Mouse (Mus musculus): ENCODE results near the gene Man1c1. TPM values are rescaled to one million over a fixed set of nuclear protein-coding genes. Genes with fewer than 3 reads are reported as not detected.
A peak's percentile ranks its signal among the peaks of the same experiment; 100 is the strongest.

Man1c1 gene
- 2.3 and 2.8 TPM in 2 replicates for polyA plus RNA-seq (2016; fragmentation: Nextera tagmentation; extraction: Ambion mirVana)

DNA sequence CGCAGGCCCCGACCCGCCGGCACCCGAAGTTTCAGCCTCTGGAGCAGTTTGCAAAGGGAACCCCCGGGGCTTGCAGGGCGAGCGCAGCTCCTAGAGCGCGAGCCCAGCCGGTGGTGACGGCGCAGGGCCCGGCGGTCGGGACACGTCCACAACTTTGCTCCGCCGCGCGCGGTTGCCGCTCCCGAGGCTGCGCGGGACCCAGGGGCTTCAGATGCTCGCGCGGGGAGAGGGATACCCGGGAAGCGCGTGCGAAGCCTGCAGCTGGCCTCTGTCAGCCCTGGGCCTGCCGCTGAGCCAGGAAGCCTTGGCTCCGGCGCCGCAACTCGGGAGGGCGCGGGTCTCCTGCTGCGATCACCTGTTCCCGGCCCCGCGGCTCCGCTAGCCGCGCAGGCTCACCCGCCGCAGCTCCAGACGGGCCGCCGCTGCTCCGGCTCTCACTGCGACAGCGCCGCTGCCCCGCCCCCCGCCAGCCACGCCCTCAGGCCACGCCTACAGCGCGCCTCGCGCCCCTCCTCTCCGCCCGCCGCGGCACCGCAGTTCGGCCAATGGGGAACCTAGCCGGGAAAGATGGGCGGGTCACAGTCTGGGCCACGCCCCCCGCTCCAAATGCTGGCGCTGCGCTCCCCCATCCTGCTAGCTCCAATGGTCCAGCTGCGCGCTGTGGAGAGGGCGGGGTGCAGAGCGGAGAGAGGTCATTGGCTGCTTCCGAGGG is at the start of gene Man1c1:
Gene Man1c1 (minus strand): TSS at position 456 of the 712 bp plus-strand sequence.
- DNase-seq (ENCODE audit: extremely low spot score, low spot score) = peak; percentile 99
- peaks cover 54% of the 10 kb centered on the region for H3K27me3 ChIP-seq (ENCODE audit: poor library complexity, severe bottlenecking)
- H3K9me3 ChIP-seq = no peaks in the 10 kb centered on the region
- H3K36me3 ChIP-seq (replicated peaks) = no peaks in the 10 kb centered on the region
- WGBS = under 1% methylated on average over 73 of the region's 81 CpGs
- peak within 1 kb of the TSS; percentile 67 for H3K4me3 ChIP-seq
- peak within 1 kb of the TSS; percentile 79 for H3K27ac ChIP-seq
- peaks cover 45% of the 10 kb centered on the region for H3K4me1 ChIP-seq

DNA sequence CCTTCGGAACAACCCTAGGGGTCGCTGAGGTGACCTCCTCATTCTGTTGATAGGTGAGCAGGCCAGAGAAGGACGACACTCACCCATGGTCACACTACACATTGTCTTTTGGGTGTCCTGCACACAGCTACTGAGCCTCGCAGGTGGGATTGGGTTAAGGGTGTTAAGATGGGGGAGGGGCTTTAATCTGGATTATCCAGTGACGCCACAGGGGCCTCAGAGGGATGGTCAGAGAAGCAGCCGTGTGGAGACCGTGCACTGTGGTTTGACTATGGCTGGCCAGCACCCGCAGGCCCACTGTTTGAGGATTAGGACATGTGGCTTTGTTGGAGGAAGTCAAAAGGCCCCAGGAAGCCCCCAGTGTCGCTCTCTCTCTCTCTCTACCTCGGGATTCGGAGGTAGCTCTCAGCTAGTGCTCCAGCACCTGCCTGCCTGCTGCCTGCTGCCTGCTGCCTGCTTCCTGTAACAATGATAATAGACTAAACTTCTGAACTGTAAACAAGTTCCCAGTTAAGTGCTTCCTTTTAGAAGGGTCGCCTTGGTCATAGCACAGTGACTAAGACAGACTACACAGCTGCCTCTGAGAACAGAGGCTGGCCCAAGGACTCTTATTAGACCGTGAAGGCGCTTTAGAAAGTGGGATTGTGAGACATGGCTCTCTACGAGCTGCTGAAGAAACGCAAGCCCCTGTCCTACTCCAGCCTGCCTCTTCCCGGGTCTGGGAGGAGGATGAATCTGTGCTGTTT is 49.6 kb upstream of the Man1c1 start:
- peaks cover 63% of the 10 kb centered on the region for H3K4me1 ChIP-seq
- no peak overlapping the region for H3K4me3 ChIP-seq
- no peak for DNase-seq (ENCODE audit: extremely low spot score, low spot score)
- 0 out of 2 replicates have a peak, but pooled peaks cover 6% of the 10 kb centered on the region for H3K27me3 ChIP-seq (ENCODE audit: poor library complexity, severe bottlenecking)
- WGBS = 33% methylated on average over 17 of the region's 17 CpGs
- H3K9me3 ChIP-seq = no peaks in the 10 kb centered on the region
- peak overlapping the region; percentile 40 for H3K27ac ChIP-seq
- H3K36me3 ChIP-seq (replicated peaks) = peaks cover 11% of the 10 kb centered on the region; the same call in 1 of the 2 replicates

DNA sequence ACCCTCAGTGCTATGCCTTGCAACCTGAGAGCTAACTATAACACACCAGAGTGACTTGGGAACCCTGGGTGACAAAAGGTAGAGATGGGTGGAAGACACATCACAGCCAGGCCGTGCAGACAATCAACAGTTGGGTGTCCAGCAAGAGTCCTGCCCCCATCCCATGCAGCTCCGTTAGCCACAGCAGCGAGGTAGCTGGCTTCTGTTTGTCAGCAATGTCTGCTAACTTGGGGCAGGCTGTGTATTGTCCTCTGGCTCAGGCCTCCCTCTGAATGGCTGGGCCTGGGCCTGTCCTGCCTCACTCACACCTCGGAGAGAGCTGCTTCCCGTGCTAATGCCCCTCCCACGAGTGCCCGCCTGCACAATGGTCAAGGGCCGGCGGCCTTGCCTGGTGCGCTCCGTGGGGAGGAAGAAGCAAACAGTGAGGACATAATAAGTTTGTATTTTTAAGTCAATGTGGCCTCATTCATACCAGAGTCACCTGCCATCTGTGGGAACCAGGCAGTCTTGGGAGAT is 48.9 kb upstream of the Man1c1 start:
- Histone ChIP-seq H3K36me3 (replicated peaks) (peaks cover 18% of the 10 kb centered on the region; the same call in 1 of the 2 replicates), H3K27me3 (ENCODE audit: poor library complexity, severe bottlenecking) (0 out of 2 replicates have a peak, but pooled peaks cover 6% of the 10 kb centered on the region), H3K9me3 (no peaks in the 10 kb centered on the region), H3K4me3 (no peak overlapping the region), H3K4me1 (peaks cover 60% of the 10 kb centered on the region), H3K27ac (peak overlapping the region; percentile 40)
- WGBS = 55% methylated on average over 11 of the region's 11 CpGs
- no peak for DNase-seq (ENCODE audit: extremely low spot score, low spot score)

DNA sequence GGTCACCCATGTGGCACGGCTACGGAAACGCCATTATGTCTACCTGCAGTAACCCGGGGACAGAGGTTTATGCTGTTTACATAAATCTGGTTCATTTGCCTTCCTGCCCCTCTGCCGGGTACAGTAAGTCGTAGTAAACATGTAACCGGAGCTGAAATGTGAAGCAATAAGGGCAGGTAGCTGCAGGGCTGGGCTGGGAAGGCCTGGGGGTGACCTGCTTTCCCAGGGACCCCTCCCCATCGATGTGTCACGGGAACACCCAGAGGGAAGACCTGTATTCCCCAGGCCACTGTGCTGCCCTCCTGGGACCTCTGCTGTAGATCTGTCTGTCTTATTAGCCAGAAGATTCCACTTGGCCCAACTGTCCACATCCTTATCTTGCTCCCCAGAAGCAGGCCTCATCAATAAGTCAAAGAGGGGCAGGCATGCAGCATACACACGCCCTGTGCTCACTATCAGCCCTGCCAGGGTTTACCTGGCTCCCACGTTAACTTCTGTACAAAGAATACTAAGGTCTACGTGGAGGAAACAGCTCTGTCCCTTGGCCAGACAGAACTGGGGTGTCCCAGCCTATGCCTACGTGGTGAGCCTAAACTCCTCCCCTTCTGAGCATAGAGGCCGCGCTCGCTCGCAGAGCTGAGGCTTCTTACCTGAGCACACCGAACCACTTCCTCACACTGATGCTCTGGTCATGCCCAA is 47.7 kb upstream of the Man1c1 start:
- Histone ChIP-seq H3K9me3 (no peaks in the 10 kb centered on the region), H3K27ac (peak overlapping the region; percentile 40; the same call in 1 of the 2 replicates), H3K27me3 (ENCODE audit: poor library complexity, severe bottlenecking) (0 out of 2 replicates have a peak, but pooled peaks cover 6% of the 10 kb centered on the region), H3K4me3 (no peak overlapping the region), H3K4me1 (peaks cover 60% of the 10 kb centered on the region), H3K36me3 (replicated peaks) (peaks cover 23% of the 10 kb centered on the region)
- WGBS = 90% methylated on average over 18 of the region's 18 CpGs
- no peak for DNase-seq (ENCODE audit: extremely low spot score, low spot score)

DNA sequence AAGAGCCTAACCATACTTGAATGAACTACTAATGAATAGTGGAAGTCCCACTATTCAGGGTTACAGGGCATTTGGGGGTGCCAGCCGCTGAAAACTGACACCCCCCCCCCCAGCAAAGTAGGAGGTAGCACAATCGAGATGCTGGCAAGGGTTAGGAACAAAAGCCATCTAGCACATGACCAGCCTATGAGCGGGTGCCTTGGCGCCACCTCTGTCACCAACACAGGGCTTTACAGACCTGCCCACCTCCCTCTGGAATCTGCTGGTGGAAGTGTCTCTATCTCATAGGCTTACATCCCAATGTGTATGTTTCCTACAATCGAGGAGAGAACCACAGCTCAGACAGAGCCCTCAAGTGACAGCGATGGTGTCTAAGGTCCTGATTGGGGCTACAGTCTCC is 46.7 kb upstream of the Man1c1 start:
- Histone ChIP-seq H3K27me3 (ENCODE audit: poor library complexity, severe bottlenecking) (0 out of 2 replicates have a peak, but pooled peaks cover 6% of the 10 kb centered on the region), H3K4me3 (no peak overlapping the region), H3K9me3 (no peaks in the 10 kb centered on the region), H3K36me3 (replicated peaks) (peaks cover 33% of the 10 kb centered on the region), H3K27ac (no peak overlapping the region), H3K4me1 (peaks cover 51% of the 10 kb centered on the region)
- no peak for DNase-seq (ENCODE audit: extremely low spot score, low spot score)
- 85% methylated on average over 6 of the region's 6 CpGs for WGBS

DNA sequence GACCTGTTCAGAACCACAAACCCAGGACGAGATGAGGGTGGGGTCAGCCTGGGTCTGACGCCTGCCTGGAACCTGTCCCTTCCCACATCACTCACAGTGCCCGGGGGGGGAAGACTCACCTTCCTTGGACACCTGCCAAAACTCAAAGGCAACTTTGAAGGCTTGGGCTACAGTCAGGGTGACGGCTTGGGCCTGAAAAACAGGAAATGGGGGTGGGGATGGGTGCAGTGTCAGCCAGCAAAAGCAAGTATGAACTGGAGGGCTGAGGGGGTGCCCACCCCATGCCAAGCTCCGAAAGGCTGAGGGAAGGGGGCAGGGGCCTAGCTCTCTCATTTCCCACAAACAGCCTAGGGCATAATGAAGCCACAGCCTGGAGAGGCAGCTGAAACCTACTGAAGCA is 46.2 kb upstream of the Man1c1 start:
- Histone ChIP-seq H3K36me3 (replicated peaks) (peaks cover 33% of the 10 kb centered on the region), H3K27ac (no peak overlapping the region), H3K4me1 (peaks cover 45% of the 10 kb centered on the region), H3K4me3 (no peak overlapping the region), H3K27me3 (ENCODE audit: poor library complexity, severe bottlenecking) (0 out of 2 replicates have a peak, but pooled peaks cover 4% of the 10 kb centered on the region), H3K9me3 (no peaks in the 10 kb centered on the region)
- 94% methylated on average over 5 of the region's 5 CpGs for WGBS
- DNase-seq (ENCODE audit: extremely low spot score, low spot score) = no peak

DNA sequence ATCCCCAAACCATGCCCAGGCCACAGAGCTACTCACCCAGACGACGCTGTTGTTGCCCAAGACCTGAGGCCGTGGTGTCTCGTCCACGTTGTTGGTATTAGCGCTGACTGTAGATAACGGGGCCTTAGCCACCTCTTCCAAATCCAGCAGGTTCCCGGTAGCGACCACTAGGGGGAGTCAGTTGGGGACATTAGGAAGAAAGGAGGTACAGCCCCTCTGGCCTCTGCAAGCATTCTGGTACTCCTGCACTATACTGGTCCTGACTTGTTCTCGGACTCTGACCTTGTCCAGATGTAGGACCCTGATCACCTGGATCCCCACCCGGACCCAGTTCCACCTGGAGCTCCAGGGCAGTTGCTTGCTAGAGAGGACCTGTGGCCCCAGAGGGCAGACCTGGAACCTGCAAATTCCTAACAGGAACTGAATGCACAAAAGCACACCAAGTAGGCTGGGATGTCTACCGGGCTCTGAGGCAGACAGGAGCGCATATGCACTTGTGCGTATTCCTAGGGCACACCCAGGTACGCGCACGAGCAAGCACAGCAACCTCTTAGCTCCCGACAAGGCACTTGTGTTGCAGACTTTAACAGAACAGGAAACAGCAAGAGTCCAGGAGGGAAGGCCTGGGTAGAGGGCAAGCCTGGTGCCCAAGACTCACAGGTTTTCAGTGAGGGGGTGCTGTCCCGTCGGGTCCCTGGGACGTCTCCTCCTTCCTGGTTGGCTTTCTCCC is 45.4 kb upstream of the Man1c1 start:
- DNase-seq (ENCODE audit: extremely low spot score, low spot score) = peak; percentile 34
- WGBS = 65% methylated on average over 21 of the region's 21 CpGs
- Histone ChIP-seq H3K4me1 (peaks cover 43% of the 10 kb centered on the region), H3K4me3 (no peak overlapping the region), H3K9me3 (no peaks in the 10 kb centered on the region), H3K27me3 (ENCODE audit: poor library complexity, severe bottlenecking) (no peaks in the 10 kb centered on the region), H3K36me3 (replicated peaks) (peaks cover 33% of the 10 kb centered on the region), H3K27ac (0 out of 2 replicates have a peak overlapping the region, but pooled peaks have one; percentile 27)

DNA sequence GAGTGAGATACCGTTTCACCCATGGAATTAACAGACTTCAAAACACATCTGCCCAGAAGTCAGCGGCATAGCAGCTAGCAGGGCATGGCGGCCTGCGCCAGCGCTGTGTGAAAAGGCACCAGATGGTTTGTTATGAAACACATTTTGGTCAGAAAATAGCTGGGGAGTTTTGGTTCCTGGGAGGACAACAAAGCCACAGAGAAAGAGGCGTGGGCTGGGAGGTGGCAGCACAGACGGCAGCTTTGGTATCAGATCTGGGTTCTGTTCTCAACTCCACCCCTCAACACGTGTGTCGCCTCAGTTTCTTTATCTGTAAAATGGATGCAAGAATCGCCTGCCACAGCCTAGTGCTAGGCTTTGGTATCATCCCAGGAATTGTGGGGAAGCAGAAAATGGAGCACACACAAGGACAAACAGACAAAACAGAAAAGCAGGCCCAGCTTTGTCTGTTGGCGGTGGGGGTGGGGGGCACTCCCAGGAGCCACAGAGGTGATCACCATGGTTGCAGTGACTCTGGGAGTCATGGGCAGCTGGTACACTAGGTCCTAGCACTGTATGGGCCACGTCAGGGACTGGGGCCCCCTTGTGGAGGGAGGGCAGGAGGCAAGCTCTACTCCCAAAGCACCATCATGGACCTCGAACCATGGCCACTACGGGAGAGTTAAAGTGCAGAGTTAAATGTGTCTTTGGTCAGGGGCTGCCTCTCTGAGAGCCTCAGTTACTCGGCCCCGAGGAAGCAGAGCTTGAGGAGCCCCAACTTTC is 42.0 kb upstream of the Man1c1 start:
- DNase-seq (ENCODE audit: extremely low spot score, low spot score) = no peak
- H3K27ac ChIP-seq = no peak overlapping the region
- H3K9me3 ChIP-seq = no peaks in the 10 kb centered on the region
- H3K27me3 ChIP-seq (ENCODE audit: poor library complexity, severe bottlenecking) = no peaks in the 10 kb centered on the region
- peaks cover 26% of the 10 kb centered on the region for H3K36me3 ChIP-seq (replicated peaks)
- WGBS = 87% methylated on average over 16 of the region's 16 CpGs
- H3K4me1 ChIP-seq = peaks cover 40% of the 10 kb centered on the region
- H3K4me3 ChIP-seq = no peak overlapping the region

DNA sequence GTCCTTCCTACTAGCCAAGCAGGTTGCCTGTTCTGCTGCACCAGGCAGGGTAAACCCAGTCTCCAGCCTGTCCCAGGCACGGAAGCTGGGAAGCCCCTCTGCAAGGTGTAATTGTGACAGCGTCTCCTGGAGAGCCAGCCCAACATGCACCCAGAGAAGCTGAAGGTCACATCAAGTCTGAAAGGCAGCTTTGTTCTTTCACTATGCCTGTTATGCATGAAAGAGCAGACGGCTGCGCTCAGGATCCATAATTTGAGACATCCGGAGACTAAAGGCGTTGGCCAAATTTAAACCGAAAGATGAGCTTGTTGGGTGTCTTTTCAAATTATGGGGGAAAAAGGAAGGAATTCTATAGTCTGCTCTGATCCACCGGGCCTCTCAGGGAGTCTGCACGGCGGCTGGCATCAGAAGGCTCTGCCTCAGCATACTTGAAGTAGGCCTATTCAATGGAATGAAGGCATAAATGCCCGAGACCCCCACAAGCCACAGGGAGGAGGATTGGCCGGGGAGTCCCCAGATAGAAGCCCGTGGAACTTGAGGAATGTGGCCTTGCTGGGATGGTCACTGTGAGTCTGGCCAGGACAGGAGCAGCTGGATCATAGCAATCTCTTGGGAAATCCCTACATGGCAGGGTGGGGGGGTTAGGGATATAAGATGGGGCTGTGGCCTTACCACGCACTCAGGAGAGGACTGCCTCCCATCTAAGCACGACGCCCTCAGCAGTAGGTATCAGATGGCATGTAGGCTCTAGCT is 40.0 kb upstream of the Man1c1 start:
- peak overlapping the region; percentile 48 for H3K27ac ChIP-seq
- WGBS = 68% methylated on average over 16 of the region's 16 CpGs
- peaks cover 26% of the 10 kb centered on the region for H3K36me3 ChIP-seq (replicated peaks)
- H3K4me1 ChIP-seq = peaks cover 39% of the 10 kb centered on the region
- H3K9me3 ChIP-seq = no peaks in the 10 kb centered on the region
- no peak overlapping the region for H3K4me3 ChIP-seq
- H3K27me3 ChIP-seq (ENCODE audit: poor library complexity, severe bottlenecking) = no peaks in the 10 kb centered on the region
- DNase-seq (ENCODE audit: extremely low spot score, low spot score) = no peak

DNA sequence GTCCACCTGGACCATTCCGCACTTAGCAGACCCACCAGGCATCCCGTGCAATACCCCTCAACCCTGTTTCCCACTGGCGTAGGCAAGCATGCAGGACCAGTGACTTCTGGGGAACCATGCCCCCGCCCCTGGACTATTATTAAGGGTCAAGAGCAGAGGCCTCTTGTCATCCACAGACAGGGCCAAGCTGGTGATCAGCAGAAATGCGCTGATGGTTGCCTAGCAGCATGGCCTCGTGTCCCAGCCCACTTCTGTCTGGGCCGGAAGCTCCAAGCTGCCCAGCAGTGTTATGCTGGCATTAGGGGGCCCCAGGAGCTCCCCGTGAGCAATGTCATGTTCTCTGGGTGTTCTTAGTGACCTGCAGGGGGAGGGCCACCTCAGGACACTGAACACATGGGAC is 37.9 kb upstream of the Man1c1 start:
- H3K4me1 ChIP-seq = peaks cover 48% of the 10 kb centered on the region
- no peak overlapping the region for H3K4me3 ChIP-seq
- H3K9me3 ChIP-seq = no peaks in the 10 kb centered on the region
- H3K27ac ChIP-seq = no peak overlapping the region
- H3K27me3 ChIP-seq (ENCODE audit: poor library complexity, severe bottlenecking) = no peaks in the 10 kb centered on the region
- no peak for DNase-seq (ENCODE audit: extremely low spot score, low spot score)
- peaks cover 12% of the 10 kb centered on the region for H3K36me3 ChIP-seq (replicated peaks)
- 89% methylated on average over 8 of the region's 8 CpGs for WGBS

DNA sequence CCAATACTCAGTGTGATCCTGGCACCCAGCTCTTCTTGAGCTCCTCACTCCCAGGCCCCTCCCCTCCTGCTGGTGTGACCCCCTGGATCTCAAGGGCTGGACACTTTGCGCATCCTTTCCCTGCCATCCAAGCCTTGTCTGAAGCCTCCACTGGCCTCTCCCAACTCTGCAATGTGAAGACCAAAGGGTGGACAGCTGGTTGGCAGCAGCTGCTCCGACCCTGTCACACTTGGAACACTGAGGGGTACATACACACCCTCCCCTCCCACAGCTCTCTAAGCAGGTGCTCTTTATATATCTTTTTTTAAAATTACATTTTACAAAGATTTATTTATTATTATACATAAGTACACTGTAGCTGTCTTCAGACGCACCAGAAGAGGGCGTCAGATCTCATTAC is 36.1 kb upstream of the Man1c1 start:
- 94% methylated on average over 4 of the region's 4 CpGs for WGBS
- no peak for DNase-seq (ENCODE audit: extremely low spot score, low spot score)
- Histone ChIP-seq H3K9me3 (no peaks in the 10 kb centered on the region), H3K27me3 (ENCODE audit: poor library complexity, severe bottlenecking) (no peaks in the 10 kb centered on the region), H3K4me3 (no peak overlapping the region), H3K27ac (no peak overlapping the region), H3K4me1 (peaks cover 65% of the 10 kb centered on the region), H3K36me3 (replicated peaks) (no peaks in the 10 kb centered on the region)

Measured in forebrain, embryonic 10.5 days (tissue).